Mouse (Mus musculus): ENCODE data around the gene Prkci. TPM values are rescaled to one million over a fixed set of nuclear protein-coding genes. Genes with fewer than 3 reads are reported as not detected.

Prkci gene
- polyA plus RNA-seq, 1 experiment from 2014 or later: 37.3 TPM

GRCm38 (mm10) chr3:31082838-31083506 lies 87.4 kb downstream of the Prkci start:
- H3K27ac ChIP-seq (ENCODE audit: low read depth, low read length): no peak overlapping the region
- H3K4me3 ChIP-seq (ENCODE audit: low read depth, low read length): no peak overlapping the region
- H3K36me3 ChIP-seq (ENCODE audit: control insufficient read depth, insufficient read depth, low read length): no peaks in the 10 kb centered on the region
- H3K4me1 ChIP-seq (replicated peaks; ENCODE audit: control insufficient read depth, insufficient read depth, low read length): no peaks in the 10 kb centered on the region
- DNase-seq (ENCODE audit: low spot score): no peak
- H3K4me2 ChIP-seq (replicated peaks; ENCODE audit: low read depth, low read length): no peak overlapping the region
- no peak for ATAC-seq (ENCODE audit: low FRiP score)
- no peaks in the 10 kb centered on the region for H3K27me3 ChIP-seq (ENCODE audit: control insufficient read depth, insufficient read depth, low read length)
- WGBS: 95% methylated on average over 10 of the region's 13 CpGs
- H3K9me3 ChIP-seq (ENCODE audit: control insufficient read depth, low read length): no peaks in the 10 kb centered on the region
- no peak overlapping the region for H3K9ac ChIP-seq (ENCODE audit: low read depth, low read length)

DNA sequence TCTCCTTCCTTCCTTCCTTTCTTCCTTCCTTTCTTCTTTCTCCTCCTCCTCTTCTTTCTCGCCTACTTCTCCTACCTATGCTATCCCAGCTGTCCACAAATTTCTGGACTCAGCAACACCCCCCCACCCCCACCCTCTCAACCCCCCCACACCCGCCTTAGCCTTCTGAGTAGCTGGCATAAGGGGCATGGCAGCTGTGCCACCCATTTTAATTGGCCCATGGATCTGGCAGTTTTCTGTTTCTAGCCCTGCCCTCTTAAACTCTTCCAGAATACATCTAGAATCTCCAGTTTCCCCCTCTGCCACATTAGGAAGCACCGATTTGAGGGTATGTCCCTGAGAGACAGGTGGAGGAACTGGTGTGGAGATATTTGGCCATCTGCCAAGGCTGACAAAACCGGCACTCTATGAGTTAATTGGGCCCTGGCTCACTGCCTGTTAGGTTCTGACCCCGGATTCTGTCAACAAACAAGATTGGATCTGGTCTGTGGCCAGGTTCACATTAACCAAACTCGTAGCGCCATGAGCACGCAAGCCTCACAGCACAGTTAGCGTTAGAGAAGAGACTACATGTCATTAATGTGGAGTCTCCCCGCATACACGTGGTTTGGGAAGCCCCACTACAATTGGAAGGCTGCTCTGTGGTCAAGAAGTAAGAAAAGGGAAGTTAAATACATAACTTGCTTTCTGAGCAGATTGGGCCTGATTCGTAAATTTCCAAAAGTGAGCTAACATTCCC lies 88.1 kb downstream of the Prkci start:
- Histone ChIP-seq H3K27me3 (ENCODE audit: control insufficient read depth, insufficient read depth, low read length) (no peaks in the 10 kb centered on the region), H3K36me3 (ENCODE audit: control insufficient read depth, insufficient read depth, low read length) (no peaks in the 10 kb centered on the region), H3K27ac (ENCODE audit: low read depth, low read length) (no peak overlapping the region), H3K4me2 (replicated peaks; ENCODE audit: low read depth, low read length) (no peak overlapping the region), H3K4me3 (ENCODE audit: low read depth, low read length) (no peak overlapping the region), H3K4me1 (replicated peaks; ENCODE audit: control insufficient read depth, insufficient read depth, low read length) (no peaks in the 10 kb centered on the region), H3K9ac (ENCODE audit: low read depth, low read length) (no peak overlapping the region), H3K9me3 (ENCODE audit: control insufficient read depth, low read length) (no peaks in the 10 kb centered on the region)
- WGBS: 72% methylated on average over 12 of the region's 12 CpGs
- DNase-seq (ENCODE audit: low spot score) (no peak), ATAC-seq (ENCODE audit: low FRiP score) (no peak)

GRCm38 (mm10) chr3:31085000-31085399 lies 89.5 kb downstream of the Prkci start:
- Histone ChIP-seq H3K9ac (ENCODE audit: low read depth, low read length) (no peak overlapping the region), H3K27me3 (ENCODE audit: control insufficient read depth, insufficient read depth, low read length) (no peaks in the 10 kb centered on the region), H3K36me3 (ENCODE audit: control insufficient read depth, insufficient read depth, low read length) (no peaks in the 10 kb centered on the region), H3K27ac (ENCODE audit: low read depth, low read length) (no peak overlapping the region), H3K4me3 (ENCODE audit: low read depth, low read length) (no peak overlapping the region), H3K4me2 (replicated peaks; ENCODE audit: low read depth, low read length) (no peak overlapping the region), H3K9me3 (ENCODE audit: control insufficient read depth, low read length) (no peaks in the 10 kb centered on the region), H3K4me1 (replicated peaks; ENCODE audit: control insufficient read depth, insufficient read depth, low read length) (no peaks in the 10 kb centered on the region)
- 92% methylated on average over 3 of the region's 3 CpGs for WGBS
- DNase-seq (ENCODE audit: low spot score): no peak
- ATAC-seq (ENCODE audit: low FRiP score): no peak

DNA sequence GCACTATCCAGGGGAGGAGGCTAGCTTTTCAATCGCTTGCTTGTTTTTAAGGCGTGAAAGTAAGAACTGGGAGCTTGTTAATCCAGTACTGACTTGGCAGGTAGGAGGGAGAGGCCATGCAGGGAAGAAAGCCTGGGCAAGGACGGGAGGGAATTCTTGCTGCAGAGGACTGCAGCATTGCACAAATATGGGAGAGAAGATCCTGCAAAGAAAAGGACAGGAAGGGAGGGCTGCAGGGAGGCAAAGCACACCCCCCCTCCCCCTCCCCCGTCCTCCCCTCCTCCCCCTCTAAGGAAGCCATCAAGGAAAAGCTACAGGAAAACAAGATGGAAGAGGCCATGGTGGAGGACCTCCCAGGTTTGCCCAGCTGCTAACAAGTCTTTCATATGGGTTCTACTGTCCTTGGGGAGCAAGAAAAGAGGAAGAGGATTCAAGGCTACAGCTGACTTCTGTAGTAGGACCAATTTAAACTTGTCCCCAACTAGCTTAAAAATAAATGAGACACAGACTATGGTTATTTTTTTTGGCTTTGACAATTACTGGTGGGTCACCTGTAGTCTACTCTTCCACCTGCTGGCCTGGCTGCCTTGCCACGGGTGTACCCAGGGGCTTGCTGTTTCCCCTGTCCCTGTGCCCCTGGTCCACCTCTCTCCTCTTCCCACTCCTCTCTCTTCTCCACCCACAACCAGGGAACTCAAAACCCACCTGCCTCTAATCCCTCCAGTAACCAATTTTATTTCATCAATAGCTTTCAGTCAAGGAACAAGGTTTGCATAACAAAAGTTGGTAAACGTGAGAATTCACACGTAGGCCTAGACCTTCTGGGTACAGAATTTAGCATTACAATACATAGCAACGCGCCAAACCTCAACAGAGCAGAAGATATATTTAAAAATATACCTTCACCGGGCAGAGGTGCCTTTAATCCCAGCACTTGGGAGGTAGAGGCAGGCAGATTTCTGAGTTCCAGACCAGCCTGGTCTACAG lies 93.5 kb downstream of the Prkci start:
- 41% methylated on average over 10 of the region's 10 CpGs for WGBS
- no peak overlapping the region for H3K4me3 ChIP-seq (ENCODE audit: low read depth, low read length)
- ATAC-seq (ENCODE audit: low FRiP score) (no peak), DNase-seq (ENCODE audit: low spot score) (no peak)
- H3K27me3 ChIP-seq (ENCODE audit: control insufficient read depth, insufficient read depth, low read length): no peaks in the 10 kb centered on the region
- H3K9me3 ChIP-seq (ENCODE audit: control insufficient read depth, low read length): no peaks in the 10 kb centered on the region
- H3K36me3 ChIP-seq (ENCODE audit: control insufficient read depth, insufficient read depth, low read length): no peaks in the 10 kb centered on the region
- H3K27ac ChIP-seq (ENCODE audit: low read depth, low read length): no peak overlapping the region
- H3K9ac ChIP-seq (ENCODE audit: low read depth, low read length): no peak overlapping the region
- no peaks in the 10 kb centered on the region; the same call in 1 of the 2 replicates for H3K4me1 ChIP-seq (replicated peaks; ENCODE audit: control insufficient read depth, insufficient read depth, low read length)
- H3K4me2 ChIP-seq (replicated peaks; ENCODE audit: low read depth, low read length): no peak overlapping the region

GRCm38 (mm10) chr3:31089956-31090355 lies 94.4 kb downstream of the Prkci start:
- Histone ChIP-seq H3K27me3 (ENCODE audit: control insufficient read depth, insufficient read depth, low read length) (no peaks in the 10 kb centered on the region), H3K36me3 (ENCODE audit: control insufficient read depth, insufficient read depth, low read length) (no peaks in the 10 kb centered on the region), H3K27ac (ENCODE audit: low read depth, low read length) (no peak overlapping the region), H3K9ac (ENCODE audit: low read depth, low read length) (no peak overlapping the region), H3K4me2 (replicated peaks; ENCODE audit: low read depth, low read length) (no peak overlapping the region), H3K4me1 (replicated peaks; ENCODE audit: control insufficient read depth, insufficient read depth, low read length) (no peaks in the 10 kb centered on the region; the same call in 1 of the 2 replicates), H3K9me3 (ENCODE audit: control insufficient read depth, low read length) (no peaks in the 10 kb centered on the region), H3K4me3 (ENCODE audit: low read depth, low read length) (no peak overlapping the region)
- WGBS: 63% methylated on average over 7 of the region's 7 CpGs
- ATAC-seq (ENCODE audit: low FRiP score) (no peak), DNase-seq (ENCODE audit: low spot score) (no peak)

DNA sequence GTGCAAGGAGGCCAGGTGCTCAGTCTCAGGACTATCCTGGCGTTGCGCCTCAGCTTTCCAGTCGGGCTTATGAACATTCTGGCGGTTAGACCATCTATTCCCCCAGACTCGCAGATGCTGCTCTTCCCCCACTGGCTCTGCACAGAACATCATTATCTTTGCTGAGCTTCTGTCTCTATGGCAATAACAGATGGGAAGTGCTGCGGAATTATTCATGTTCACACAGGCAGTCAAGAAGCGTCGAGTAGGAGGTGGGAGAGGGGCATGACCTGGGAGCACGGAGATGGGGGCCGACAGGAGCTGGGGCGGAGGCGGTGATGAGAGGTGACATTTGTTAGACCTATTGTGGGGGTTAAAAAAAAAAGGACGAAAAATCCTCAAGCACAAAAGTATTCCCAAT lies 97.6 kb downstream of the Prkci start:
- Histone ChIP-seq H3K4me2 (replicated peaks; ENCODE audit: low read depth, low read length) (peak overlapping the region; percentile 76), H3K9ac (ENCODE audit: low read depth, low read length) (0 out of 2 replicates have a peak overlapping the region, but pooled peaks have one; percentile 12), H3K9me3 (ENCODE audit: control insufficient read depth, low read length) (no peaks in the 10 kb centered on the region), H3K4me3 (ENCODE audit: low read depth, low read length) (peak overlapping the region; percentile 88; the same call in 1 of the 2 replicates), H3K27me3 (ENCODE audit: control insufficient read depth, insufficient read depth, low read length) (no peaks in the 10 kb centered on the region), H3K4me1 (replicated peaks; ENCODE audit: control insufficient read depth, insufficient read depth, low read length) (peaks cover 5% of the 10 kb centered on the region), H3K36me3 (ENCODE audit: control insufficient read depth, insufficient read depth, low read length) (no peaks in the 10 kb centered on the region), H3K27ac (ENCODE audit: low read depth, low read length) (peak overlapping the region; percentile 99)
- under 1% methylated on average over 13 of the region's 13 CpGs for WGBS
- peak; percentile 76 for DNase-seq (ENCODE audit: low spot score)
- ATAC-seq (ENCODE audit: low FRiP score): peak; percentile 28; the same call in 1 of the 2 replicates

- peak overlapping the region; percentile 88 for H3K4me3 ChIP-seq (ENCODE audit: low read depth, low read length)
- H3K4me1 ChIP-seq (replicated peaks; ENCODE audit: control insufficient read depth, insufficient read depth, low read length): peaks cover 5% of the 10 kb centered on the region
- H3K9me3 ChIP-seq (ENCODE audit: control insufficient read depth, low read length): no peaks in the 10 kb centered on the region
- no peaks in the 10 kb centered on the region for H3K27me3 ChIP-seq (ENCODE audit: control insufficient read depth, insufficient read depth, low read length)
- DNase-seq (ENCODE audit: low spot score): peak; percentile 79
- H3K4me2 ChIP-seq (replicated peaks; ENCODE audit: low read depth, low read length): peak overlapping the region; percentile 76
- peak; percentile 58 for ATAC-seq (ENCODE audit: low FRiP score)
- peak overlapping the region; percentile 88 for H3K9ac ChIP-seq (ENCODE audit: low read depth, low read length)
- under 1% methylated on average over 47 of the region's 58 CpGs for WGBS
- peak overlapping the region; percentile 99 for H3K27ac ChIP-seq (ENCODE audit: low read depth, low read length)
- no peaks in the 10 kb centered on the region for H3K36me3 ChIP-seq (ENCODE audit: control insufficient read depth, insufficient read depth, low read length)
Measured at GRCm38 (mm10) chr3:31093627-31094351, 98.2 kb downstream of the Prkci start.
